ENCODE assay signal across 8 mouse cellular contexts in the genomic region with DNA sequence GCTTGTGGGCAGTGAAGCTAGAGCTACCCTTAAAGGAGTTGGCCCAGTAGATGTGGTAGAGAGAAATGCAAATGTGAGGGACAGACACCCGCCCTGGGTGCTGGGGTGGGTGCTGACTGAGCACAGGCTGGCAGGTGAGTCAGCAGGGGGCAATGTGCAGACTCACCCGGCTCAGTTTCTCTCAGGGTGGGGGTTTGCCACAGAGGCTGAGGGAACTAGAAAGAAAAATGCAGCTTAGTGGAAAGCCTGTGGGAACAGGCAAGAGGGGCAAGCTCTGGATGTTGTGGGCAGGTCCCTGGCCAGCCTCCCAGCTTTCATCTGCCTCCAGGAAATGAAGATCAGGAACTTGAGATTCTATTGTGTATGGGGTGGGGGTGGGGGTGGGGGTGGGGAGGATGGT. TPM values are rescaled to one million over a fixed set of nuclear protein-coding genes. Genes with fewer than 3 reads are reported as not detected.
DNase-seq lines count a peak whose midpoint lies in the region; ATAC-seq and TF ChIP-seq lines count a peak whose summit lies in the region.

No protein-coding gene starts in this region.

- no peaks in the 10 kb centered on the region for H3K36me3 ChIP-seq in neural tube, embryonic 13.5 days
- no peaks in the 10 kb centered on the region for H3K36me3 ChIP-seq in embryonic facial prominence, embryonic 13.5 days
- H3K36me3 ChIP-seq in liver, embryonic 14.5 days (replicated peaks; ENCODE audit: control insufficient read depth, insufficient read depth, low read depth) = no peaks in the 10 kb centered on the region

- no peak overlapping the region for H3K4me2 ChIP-seq in neural tube, embryonic 13.5 days
- H3K4me2 ChIP-seq in embryonic facial prominence, embryonic 13.5 days = no peak overlapping the region
- H3K4me2 ChIP-seq in liver, embryonic 14.5 days (ENCODE audit: low read depth) = no peak overlapping the region

- TF ChIP-seq EP300 in liver, embryonic 14.5 days (IDR thresholded peaks at IDR 0.05; ENCODE audit: low read depth) = no peak

- no peak overlapping the region for H3K9ac ChIP-seq in neural tube, embryonic 13.5 days
- H3K9ac ChIP-seq in embryonic facial prominence, embryonic 13.5 days = no peak overlapping the region
- H3K9ac ChIP-seq in liver, embryonic 14.5 days (replicated peaks) = no peak overlapping the region

- no peak overlapping the region for H3K4me3 ChIP-seq in neural tube, embryonic 13.5 days
- H3K4me3 ChIP-seq in embryonic facial prominence, embryonic 13.5 days = no peak overlapping the region
- no peak overlapping the region for H3K4me3 ChIP-seq in liver, embryonic 14.5 days (ENCODE audit: insufficient read depth in 1 of 2, low read depth in 2 of 2, low read length in 2 of 2)

- no peaks in the 10 kb centered on the region for H3K9me3 ChIP-seq in neural tube, embryonic 13.5 days
- no peaks in the 10 kb centered on the region for H3K9me3 ChIP-seq in embryonic facial prominence, embryonic 13.5 days
- no peaks in the 10 kb centered on the region for H3K9me3 ChIP-seq in liver, embryonic 14.5 days (ENCODE audit: control insufficient read depth, low read length)

- no peaks in the 10 kb centered on the region for H3K27me3 ChIP-seq in neural tube, embryonic 13.5 days
- no peaks in the 10 kb centered on the region for H3K27me3 ChIP-seq in embryonic facial prominence, embryonic 13.5 days
- H3K27me3 ChIP-seq in liver, embryonic 14.5 days (ENCODE audit: control insufficient read depth, insufficient read depth, low read length) = no peaks in the 10 kb centered on the region

- DNase-seq in neural tube, embryonic 10.5 days (ENCODE audit: extremely low spot score, low spot score) = no peak
- DNase-seq in liver, embryonic 14.5 days (ENCODE audit: low read depth in 3 of 3, low spot score in 3 of 3) = no peak
- no peak for DNase-seq in T-cell, adult 2 months (ENCODE audit: low spot score)
- DNase-seq in spleen, postnatal 14 days (ENCODE audit: low spot score in 2 of 2) = no peak
- no peak for DNase-seq in cerebellum, adult 9-11 months

- H3K4me1 ChIP-seq in neural tube, embryonic 13.5 days (replicated peaks) = peaks cover 6% of the 10 kb centered on the region
- peaks cover 26% of the 10 kb centered on the region for H3K4me1 ChIP-seq in embryonic facial prominence, embryonic 13.5 days
- no peaks in the 10 kb centered on the region for H3K4me1 ChIP-seq in liver, embryonic 14.5 days (replicated peaks; ENCODE audit: control insufficient read depth in 2 of 2, insufficient read depth in 2 of 2, low read length in 1 of 2)

- 42% methylated on average over 2 of the region's 2 CpGs for WGBS in neural tube, embryonic 13.5 days
- 23% methylated on average over 2 of the region's 2 CpGs for WGBS in embryonic facial prominence, embryonic 13.5 days
- WGBS in liver, embryonic 14.5 days (ENCODE audit: insufficient replicate concordance) = 10% methylated on average over 2 of the region's 2 CpGs

- 0 out of 2 replicates have a peak, but pooled peaks have one; percentile 27 for ATAC-seq in neural tube, embryonic 13.5 days (ENCODE audit: low read depth)
- ATAC-seq in embryonic facial prominence, embryonic 13.5 days (ENCODE audit: insufficient number of reproducible peaks, insufficient read depth, low FRiP score, low TSS enrichment, low read depth) = peak; percentile 84; the same call in 1 of the 2 replicates
- peak; percentile 18 for ATAC-seq in inflammation-experienced regulatory T-cells, adult 6 months
- ATAC-seq in liver, embryonic 14.5 days (ENCODE audit: insufficient read depth) = peak; percentile 26; the same call in 1 of the 2 replicates

- no peak for TF ChIP-seq CTCF in liver, embryonic 14.5 days (IDR thresholded peaks at IDR 0.05; ENCODE audit: low read depth)

- peak overlapping the region; percentile 20; the same call in 1 of the 2 replicates for H3K27ac ChIP-seq in neural tube, embryonic 13.5 days (replicated peaks)
- peak overlapping the region; percentile 83 for H3K27ac ChIP-seq in embryonic facial prominence, embryonic 13.5 days
- H3K27ac ChIP-seq in liver, embryonic 14.5 days = no peak overlapping the region

RNA-seq across cellular contexts. Expression of a gene that starts 21.9 kb away (rescaled TPM):
- polyA plus RNA-seq in neural tube, embryonic 13.5 days (2015; fragmentation: Nextera tagmentation; extraction: Ambion mirVana) = 0.10 and 0.30 TPM in 2 replicates
- 8.3 and 9.2 TPM in 2 replicates for polyA plus RNA-seq in embryonic facial prominence, embryonic 13.5 days (2015; fragmentation: Nextera tagmentation; extraction: Ambion mirVana)
- 1 to 10 TPM in 2 of 3 experiments, under 1 TPM in 1; 0.35 to 1.5 (median 1.3) TPM for polyA plus RNA-seq in inflammation-experienced regulatory T-cells, adult 6 months (2017; shearing (Covaris generic))
- polyA plus RNA-seq in liver, embryonic 14.5 days (2012; rRNA removed) = 0.27 and 0.38 TPM in 2 replicates
- 0.15 and 0.35 TPM in 2 replicates for polyA plus RNA-seq in liver, embryonic 14.5 days (2014; fragmentation: Nextera tagmentation; extraction: Ambion mirVana)

RNA-seq across cellular contexts. Expression of a gene that starts 22.8 kb away (rescaled TPM):
- 26.5 and 33.5 TPM in 2 replicates for polyA plus RNA-seq in neural tube, embryonic 13.5 days (2015; fragmentation: Nextera tagmentation; extraction: Ambion mirVana)
- polyA plus RNA-seq in embryonic facial prominence, embryonic 13.5 days (2015; fragmentation: Nextera tagmentation; extraction: Ambion mirVana) = 7.2 and 7.8 TPM in 2 replicates
- polyA plus RNA-seq in inflammation-experienced regulatory T-cells, adult 6 months (2017; shearing (Covaris generic)) = under 1 TPM in 2 of 3 experiments, not detected in 1; 0.45 to 0.85 TPM
- 3.3 and 4.2 TPM in 2 replicates for polyA plus RNA-seq in liver, embryonic 14.5 days (2012; rRNA removed)
- polyA plus RNA-seq in liver, embryonic 14.5 days (2014; fragmentation: Nextera tagmentation; extraction: Ambion mirVana) = 1.8 and 2.3 TPM in 2 replicates

Comparison
In these comparisons a context has a peak if more than half of its experiments do, and no peak if none do; other contexts are left out.
1. ATAC-seq: peak in every context shown above with its lines; median percentile 84 in embryonic facial prominence, embryonic 13.5 days; 27 in neural tube, embryonic 13.5 days; 26 in liver, embryonic 14.5 days; 18 in inflammation-experienced regulatory T-cells, adult 6 months.